Mouse (Mus musculus): ENCODE data around the gene Nepn. TPM values are rescaled to one million over a fixed set of nuclear protein-coding genes. Genes with fewer than 3 reads are reported as not detected.

Nepn gene
- total and polyA plus RNA-seq, 3 experiments = not detected

DNA sequence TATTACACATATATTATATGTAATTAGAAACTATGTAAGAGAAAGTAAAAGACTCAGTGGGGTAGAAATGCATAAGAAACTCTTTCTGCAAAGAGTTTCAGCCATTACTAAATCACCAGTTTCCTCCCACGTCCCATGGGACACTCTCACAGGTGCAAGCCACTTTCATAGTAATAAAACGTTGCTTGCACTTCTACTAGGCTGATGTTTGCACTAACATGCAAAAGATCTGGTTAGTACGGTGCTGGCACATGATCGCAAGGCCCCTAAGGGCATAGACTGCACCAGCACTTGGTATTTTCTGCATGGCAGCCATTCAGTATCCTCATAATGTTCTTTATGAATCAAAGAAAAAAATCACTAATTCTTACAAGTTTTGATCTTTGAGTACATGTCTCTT, 14.9 kb upstream of the Nepn start (continued):
- TF ChIP-seq CHD2 (IDR thresholded peaks at IDR 0.05; ENCODE audit: low read length) (0 out of 2 replicates have a peak, but pooled peaks have one; percentile 8), ZKSCAN1 (IDR thresholded peaks at IDR 0.05; ENCODE audit: borderline replicate concordance, low read depth, low read length) (no peak), ZMIZ1 (IDR thresholded peaks at IDR 0.05; ENCODE audit: low read depth, low read length) (no peak), PAX5 (IDR thresholded peaks at IDR 0.05; ENCODE audit: low read length) (no peak), TBP (conservative IDR thresholded peaks at IDR 0.05; ENCODE audit: low read depth, low read length) (no peak), CTCF (conservative IDR thresholded peaks at IDR 0.05 in 1 of 2, IDR thresholded peaks at IDR 0.05 in 1 of 2; ENCODE audit: low read depth in 2 of 2, low read length in 2 of 2) (no peak), MAFK (IDR thresholded peaks at IDR 0.05; ENCODE audit: insufficient replicate concordance, low read length) (no peak), E2F4 (IDR thresholded peaks at IDR 0.05; ENCODE audit: insufficient replicate concordance, low read depth, low read length) (no peak), UBTF (IDR thresholded peaks at IDR 0.05; ENCODE audit: low read depth, low read length) (no peak), KAT2A (IDR thresholded peaks at IDR 0.05; ENCODE audit: insufficient replicate concordance, low read length) (no peak), USF1 (IDR thresholded peaks at IDR 0.05; ENCODE audit: low read depth, low read length) (no peak), ZNF384 (IDR thresholded peaks at IDR 0.05; ENCODE audit: low read depth, low read length) (no peak), NRF1 (IDR thresholded peaks at IDR 0.05; ENCODE audit: low read depth, low read length) (no peak), USF2 (conservative IDR thresholded peaks at IDR 0.05; ENCODE audit: low read depth, low read length) (no peak), HCFC1 (IDR thresholded peaks at IDR 0.05; ENCODE audit: low read depth, low read length) (no peak), SMC3 (IDR thresholded peaks at IDR 0.05; ENCODE audit: low read depth, low read length) (no peak)

DNA sequence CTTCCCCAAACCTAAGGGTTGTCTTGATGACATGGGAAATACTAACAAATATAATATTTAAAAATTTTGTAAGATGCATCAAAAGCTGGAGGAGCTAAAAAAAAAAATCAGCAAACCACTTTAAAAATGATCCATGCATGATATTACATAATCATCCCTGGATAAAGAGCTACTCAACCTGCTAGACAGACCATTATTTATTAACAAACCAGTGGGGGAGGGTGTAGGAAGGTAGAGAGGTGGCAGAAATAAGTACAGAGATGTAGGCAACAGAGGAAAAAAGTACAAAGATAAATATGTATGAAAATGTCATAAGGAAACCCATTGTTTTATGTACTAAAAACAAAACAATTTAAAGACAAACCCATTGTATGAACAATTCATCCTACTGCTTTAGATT, 14.1 kb upstream of the Nepn start:
- no peak overlapping the region for H3K27ac ChIP-seq (ENCODE audit: insufficient read depth, low read depth)
- in situ Hi-C loops (cut with MboI; ENCODE audit: low pct_ligation_motif_present, low pct_unique_long_range_greater_than_20kb, low sequenced_read_pairs) (loop anchor here (25.0 kb wide), 1 partner anchor 262 kb away; no protein-coding TSS in a partner anchor), dilution Hi-C loops (cut with MboI; ENCODE audit: extremely low pct_ligation_motif_present, extremely low pct_unique_long_range_greater_than_20kb, low sequenced_read_pairs) (no loop called here)
- peaks cover 22% of the 10 kb centered on the region for H3K79me2 ChIP-seq (replicated peaks; ENCODE audit: control insufficient read depth, extremely low read depth, insufficient read depth, poor library complexity, severe bottlenecking)
- H3K9ac ChIP-seq (ENCODE audit: insufficient read depth, low read depth) = no peak overlapping the region
- H3K4me3 ChIP-seq (replicated peaks in 1 of 3; ENCODE audit: low read depth in 2 of 3, low read length in 2 of 3, poor library complexity in 1 of 3) = no peak overlapping the region
- no peaks in the 10 kb centered on the region for H3K9me3 ChIP-seq (replicated peaks; ENCODE audit: low read length)
- H3K4me2 ChIP-seq (ENCODE audit: insufficient read depth, low read depth, poor library complexity, severe bottlenecking) = no peak overlapping the region
- H3K27me3 ChIP-seq (replicated peaks) = no peaks in the 10 kb centered on the region
- TF ChIP-seq TBP (conservative IDR thresholded peaks at IDR 0.05; ENCODE audit: low read depth, low read length) (no peak), RAD21 (IDR thresholded peaks at IDR 0.05; ENCODE audit: low read depth, low read length) (no peak), MXI1 (IDR thresholded peaks at IDR 0.05; ENCODE audit: low read depth, low read length) (no peak), EP300 (IDR thresholded peaks at IDR 0.05; ENCODE audit: low read length) (no peak), ZNF384 (IDR thresholded peaks at IDR 0.05; ENCODE audit: low read depth, low read length) (no peak), SMC3 (IDR thresholded peaks at IDR 0.05; ENCODE audit: low read depth, low read length) (no peak), MAX (IDR thresholded peaks at IDR 0.05; ENCODE audit: low read length) (no peak), MAFK (IDR thresholded peaks at IDR 0.05; ENCODE audit: insufficient replicate concordance, low read length) (no peak), JUN (IDR thresholded peaks at IDR 0.05; ENCODE audit: insufficient read depth, low read depth, low read length) (no peak), KAT2A (IDR thresholded peaks at IDR 0.05; ENCODE audit: insufficient replicate concordance, low read length) (no peak), SIN3A (IDR thresholded peaks at IDR 0.05; ENCODE audit: low read length) (no peak), PAX5 (IDR thresholded peaks at IDR 0.05; ENCODE audit: low read length) (no peak), JUND (conservative IDR thresholded peaks at IDR 0.05; ENCODE audit: low read depth, low read length) (no peak), E2F4 (IDR thresholded peaks at IDR 0.05; ENCODE audit: insufficient replicate concordance, low read depth, low read length) (no peak), POLR2AphosphoS2 (IDR thresholded peaks at IDR 0.05; ENCODE audit: low read depth, low read length) (no peak)
- peaks cover 0 to 5% of the 10 kb centered on the region in 2 experiments for H3K36me3 ChIP-seq (replicated peaks in 1 of 2; ENCODE audit: control insufficient read depth in 1 of 2, insufficient read depth in 1 of 2, low read length in 1 of 2)
- no peak for DNase-seq (ENCODE audit: extremely low read depth)
- peaks cover 2 to 73% of the 10 kb centered on the region in 2 experiments; a peak in 2 of 4 replicates for H3K4me1 ChIP-seq (ENCODE audit: control insufficient read depth in 1 of 2, insufficient read depth in 2 of 2)
